Mouse (Mus musculus): Measurements from ENCODE around the gene Pcgf2. TPM values are rescaled to one million over a fixed set of nuclear protein-coding genes. Genes with fewer than 3 reads are reported as not detected.
A peak's percentile ranks its signal among the peaks of the same experiment; 100 is the strongest.

Gene Pcgf2
- total and polyA plus RNA-seq, 2 experiments from 2014 or later = 1.1 to 7.1 TPM

DNA sequence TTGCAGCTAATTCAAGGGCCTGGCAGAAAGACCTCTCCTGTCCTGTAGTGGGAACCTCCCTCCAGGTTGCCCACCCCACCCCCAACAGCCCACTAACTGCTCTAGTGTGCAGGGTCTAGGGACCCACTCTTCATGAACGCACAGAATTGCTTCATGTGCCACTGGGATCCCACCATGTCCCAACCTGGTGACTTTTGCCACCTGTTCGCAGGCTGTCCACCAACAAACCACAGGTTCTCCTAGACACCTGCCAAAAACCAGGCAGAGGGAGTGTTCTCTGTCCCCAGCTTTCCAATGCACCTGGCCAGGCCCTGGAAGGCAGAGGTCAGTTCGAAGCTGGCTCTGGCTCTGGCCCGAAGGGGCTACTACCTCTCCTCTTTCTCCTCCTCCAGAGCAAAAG lies 5.9 kb downstream of the Pcgf2 start:
- ATAC-seq (ENCODE audit: insufficient read depth, low read depth) = no peak
- Histone ChIP-seq H3K9me3 (replicated peaks; ENCODE audit: control insufficient read depth, low read length) (no peaks in the 10 kb centered on the region), H3K4me1 (ENCODE audit: control insufficient read depth, insufficient read depth) (peaks cover 33% of the 10 kb centered on the region), H3K36me3 (replicated peaks; ENCODE audit: control insufficient read depth, insufficient read depth, low read length) (peaks cover 32% of the 10 kb centered on the region), H3K27me3 (ENCODE audit: control insufficient read depth, insufficient read depth, low read length) (no peaks in the 10 kb centered on the region), H3K4me3 (ENCODE audit: low read depth, low read length) (no peak overlapping the region), H3K27ac (ENCODE audit: low read depth) (peak overlapping the region; percentile 39), H3K9ac (replicated peaks; ENCODE audit: low read depth, low read length) (no peak overlapping the region), H3K4me2 (ENCODE audit: low read depth, low read length) (no peak overlapping the region)
- TF ChIP-seq CTCF (IDR thresholded peaks at IDR 0.05; ENCODE audit: low read depth) = no peak
- TF ChIP-seq EP300 (IDR thresholded peaks at IDR 0.05; ENCODE audit: low read depth) = no peak
- 62% methylated on average over 4 of the region's 4 CpGs for WGBS
- no peak for DNase-seq (ENCODE audit: low spot score)

DNA sequence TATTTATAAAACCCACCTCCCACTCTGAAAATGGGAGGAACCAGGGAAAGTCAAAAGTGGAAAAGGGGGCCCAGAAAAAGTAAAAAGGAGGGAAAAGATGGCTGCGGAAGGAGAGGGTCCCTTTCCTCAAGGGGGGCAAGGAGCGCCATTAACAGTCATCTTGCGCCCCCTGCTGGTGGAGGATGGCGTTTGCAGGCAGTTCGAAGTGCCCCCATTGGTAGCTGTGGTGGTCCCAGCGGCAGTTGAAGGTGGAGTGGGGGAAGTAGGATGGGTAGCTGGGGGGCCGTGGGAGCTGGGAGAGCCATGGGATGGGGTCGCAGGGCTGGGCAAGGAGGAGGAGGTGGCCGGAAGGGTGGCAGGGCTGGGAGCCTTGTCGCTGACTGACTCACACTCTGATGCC lies 10.4 kb downstream of the Pcgf2 start:
- Histone ChIP-seq H3K4me3 (ENCODE audit: low read depth, low read length) (no peak overlapping the region), H3K4me2 (ENCODE audit: low read depth, low read length) (no peak overlapping the region), H3K36me3 (replicated peaks; ENCODE audit: control insufficient read depth, insufficient read depth, low read length) (peaks cover 39% of the 10 kb centered on the region), H3K27ac (ENCODE audit: low read depth) (no peak overlapping the region), H3K9me3 (replicated peaks; ENCODE audit: control insufficient read depth, low read length) (no peaks in the 10 kb centered on the region), H3K27me3 (ENCODE audit: control insufficient read depth, insufficient read depth, low read length) (no peaks in the 10 kb centered on the region), H3K9ac (replicated peaks; ENCODE audit: low read depth, low read length) (no peak overlapping the region), H3K4me1 (ENCODE audit: control insufficient read depth, insufficient read depth) (peaks cover 17% of the 10 kb centered on the region)
- ATAC-seq (ENCODE audit: insufficient read depth, low read depth) = no peak
- TF ChIP-seq CTCF (IDR thresholded peaks at IDR 0.05; ENCODE audit: low read depth) (peak; percentile 89), EP300 (IDR thresholded peaks at IDR 0.05; ENCODE audit: low read depth) (no peak)
- peak; percentile 45 for DNase-seq (ENCODE audit: low spot score)
- 22% methylated on average over 10 of the region's 10 CpGs for WGBS

DNA sequence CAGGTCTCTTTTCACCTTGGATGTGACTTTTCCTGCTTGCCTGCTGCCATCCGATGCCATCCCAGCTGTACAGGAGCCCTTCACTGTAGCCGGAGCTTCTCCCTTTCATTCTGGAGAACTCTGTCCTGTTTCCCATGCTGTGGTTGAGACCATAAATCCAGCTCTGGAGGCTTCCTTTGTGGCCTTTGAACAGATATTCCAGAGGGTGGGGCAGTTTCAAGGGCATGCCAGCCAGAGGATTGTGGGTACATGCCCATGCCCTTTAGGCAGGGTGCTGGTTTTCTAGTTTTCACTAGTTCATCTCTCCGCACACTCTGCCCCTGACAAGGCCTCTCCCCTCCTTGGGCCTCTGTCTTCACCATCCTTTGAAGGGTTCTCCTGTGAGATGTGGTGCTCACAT lies 13.2 kb downstream of the Pcgf2 start:
- peaks cover 34% of the 10 kb centered on the region for H3K36me3 ChIP-seq (replicated peaks; ENCODE audit: control insufficient read depth, insufficient read depth, low read length)
- H3K4me1 ChIP-seq (ENCODE audit: control insufficient read depth, insufficient read depth) = peaks cover 10% of the 10 kb centered on the region; the same call in 1 of the 2 replicates
- H3K4me3 ChIP-seq (ENCODE audit: low read depth, low read length) = no peak overlapping the region
- TF ChIP-seq CTCF (IDR thresholded peaks at IDR 0.05; ENCODE audit: low read depth) (no peak), EP300 (IDR thresholded peaks at IDR 0.05; ENCODE audit: low read depth) (no peak)
- no peak for DNase-seq (ENCODE audit: low spot score)
- no peak for ATAC-seq (ENCODE audit: insufficient read depth, low read depth)
- H3K4me2 ChIP-seq (ENCODE audit: low read depth, low read length) = peak overlapping the region; percentile 74; the same call in 1 of the 2 replicates
- no peaks in the 10 kb centered on the region for H3K27me3 ChIP-seq (ENCODE audit: control insufficient read depth, insufficient read depth, low read length)
- no peak overlapping the region for H3K27ac ChIP-seq (ENCODE audit: low read depth)
- H3K9ac ChIP-seq (replicated peaks; ENCODE audit: low read depth, low read length) = peak overlapping the region; percentile 42; the same call in 1 of the 2 replicates
- H3K9me3 ChIP-seq (replicated peaks; ENCODE audit: control insufficient read depth, low read length) = no peaks in the 10 kb centered on the region
- WGBS = 66% methylated on average over 3 of the region's 3 CpGs

DNA sequence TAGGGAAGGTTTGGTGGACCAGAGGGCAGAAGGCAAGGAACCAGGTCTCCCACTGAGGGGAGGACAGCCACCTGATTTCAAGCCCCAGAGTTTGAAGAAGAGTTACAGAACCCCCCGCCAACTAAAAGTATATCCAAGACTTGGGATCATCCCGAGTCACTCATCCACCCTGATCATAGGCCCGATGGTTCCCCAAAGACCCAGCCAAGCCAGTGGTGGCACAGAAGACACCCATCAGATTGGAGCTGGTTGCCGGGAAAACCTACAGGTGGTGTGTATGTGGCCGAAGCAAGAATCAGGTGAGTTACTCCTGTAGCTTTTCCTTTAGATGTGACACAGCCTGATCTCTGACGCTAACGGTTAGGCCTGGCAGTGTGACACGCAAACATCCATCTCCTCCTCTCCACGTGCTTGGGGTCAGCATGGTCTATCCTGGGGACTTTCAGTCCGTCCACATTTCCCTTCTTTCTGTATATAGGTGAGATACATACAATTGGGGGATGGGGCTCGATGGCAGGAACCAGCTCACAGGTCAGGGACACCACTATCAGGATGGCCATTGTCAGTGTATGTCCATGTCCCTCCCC lies 13.9 kb downstream of the Pcgf2 start:
- Histone ChIP-seq H3K36me3 (replicated peaks; ENCODE audit: control insufficient read depth, insufficient read depth, low read length) (peaks cover 34% of the 10 kb centered on the region), H3K4me3 (ENCODE audit: low read depth, low read length) (peak overlapping the region; percentile 45), H3K4me2 (ENCODE audit: low read depth, low read length) (peak overlapping the region; percentile 74), H3K9me3 (replicated peaks; ENCODE audit: control insufficient read depth, low read length) (no peaks in the 10 kb centered on the region), H3K27ac (ENCODE audit: low read depth) (peak overlapping the region; percentile 48), H3K27me3 (ENCODE audit: control insufficient read depth, insufficient read depth, low read length) (no peaks in the 10 kb centered on the region), H3K4me1 (ENCODE audit: control insufficient read depth, insufficient read depth) (peaks cover 10% of the 10 kb centered on the region; the same call in 1 of the 2 replicates), H3K9ac (replicated peaks; ENCODE audit: low read depth, low read length) (peak overlapping the region; percentile 42)
- no peak for DNase-seq (ENCODE audit: low spot score)
- no peak for ATAC-seq (ENCODE audit: insufficient read depth, low read depth)
- WGBS = 65% methylated on average over 11 of the region's 11 CpGs
- TF ChIP-seq CTCF (IDR thresholded peaks at IDR 0.05; ENCODE audit: low read depth) (no peak), EP300 (IDR thresholded peaks at IDR 0.05; ENCODE audit: low read depth) (no peak)

DNA sequence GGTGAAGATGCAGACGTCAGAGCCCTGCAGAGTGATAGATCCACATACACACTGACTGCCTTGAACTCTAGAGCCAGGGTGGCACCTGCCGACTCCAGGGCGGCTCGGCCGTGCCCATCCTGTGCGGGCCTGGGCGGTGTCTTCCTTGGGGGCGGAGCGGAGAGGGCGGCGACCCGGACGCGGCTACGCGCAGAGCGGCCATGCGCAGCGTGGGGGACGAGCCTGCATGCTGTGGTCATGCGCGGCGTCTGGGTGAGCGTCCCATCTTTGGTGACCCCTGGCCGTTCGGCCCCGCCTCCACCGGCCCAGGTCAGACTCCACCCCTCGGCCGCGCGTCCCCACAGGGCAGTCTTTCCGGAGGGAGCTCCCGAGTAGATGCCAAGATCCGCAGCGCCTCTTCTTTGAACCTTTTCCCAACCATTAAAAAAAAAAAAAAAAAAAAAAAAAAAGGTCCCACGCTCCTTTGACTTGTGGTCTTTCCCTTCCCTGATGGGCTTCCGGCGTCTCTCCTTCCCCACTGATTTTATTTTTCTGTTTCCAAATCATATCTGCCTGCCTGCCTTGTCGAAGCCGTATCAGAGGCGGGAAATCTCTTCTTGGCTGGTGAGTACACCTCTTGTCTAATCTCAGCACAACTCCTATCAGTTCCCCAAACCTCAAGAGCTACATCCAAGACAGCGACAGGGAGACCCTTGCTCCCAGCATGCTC lies 14.5 kb downstream of the Pcgf2 start, which contains the start of gene Cisd3:
Cisd3 (plus strand) TSS at position 214 of the 709 bp plus-strand sequence.
- H3K9ac ChIP-seq (replicated peaks; ENCODE audit: low read depth, low read length) = peak within 1 kb of the TSS; percentile 42
- whole genome bisulfite sequencing = under 1% methylated on average over 35 of the region's 43 CpGs
- no peaks in the 10 kb centered on the region for H3K27me3 ChIP-seq (ENCODE audit: control insufficient read depth, insufficient read depth, low read length)
- TF ChIP-seq EP300 (IDR thresholded peaks at IDR 0.05; ENCODE audit: low read depth) (0 out of 2 replicates have a peak, but pooled peaks have one; percentile 28), CTCF (IDR thresholded peaks at IDR 0.05; ENCODE audit: low read depth) (no peak)
- peaks cover 10% of the 10 kb centered on the region; the same call in 1 of the 2 replicates for H3K4me1 ChIP-seq (ENCODE audit: control insufficient read depth, insufficient read depth)
- H3K4me3 ChIP-seq (ENCODE audit: low read depth, low read length) = peak within 1 kb of the TSS; percentile 45
- DNase-seq (ENCODE audit: low spot score) = peak; percentile 91
- peaks cover 34% of the 10 kb centered on the region for H3K36me3 ChIP-seq (replicated peaks; ENCODE audit: control insufficient read depth, insufficient read depth, low read length)
- peak; percentile 93 for ATAC-seq (ENCODE audit: insufficient read depth, low read depth)
- H3K27ac ChIP-seq (ENCODE audit: low read depth) = peak within 1 kb of the TSS; percentile 56
- H3K4me2 ChIP-seq (ENCODE audit: low read depth, low read length) = peak within 1 kb of the TSS; percentile 74
- no peaks in the 10 kb centered on the region for H3K9me3 ChIP-seq (replicated peaks; ENCODE audit: control insufficient read depth, low read length)
